In the genomic region with DNA sequence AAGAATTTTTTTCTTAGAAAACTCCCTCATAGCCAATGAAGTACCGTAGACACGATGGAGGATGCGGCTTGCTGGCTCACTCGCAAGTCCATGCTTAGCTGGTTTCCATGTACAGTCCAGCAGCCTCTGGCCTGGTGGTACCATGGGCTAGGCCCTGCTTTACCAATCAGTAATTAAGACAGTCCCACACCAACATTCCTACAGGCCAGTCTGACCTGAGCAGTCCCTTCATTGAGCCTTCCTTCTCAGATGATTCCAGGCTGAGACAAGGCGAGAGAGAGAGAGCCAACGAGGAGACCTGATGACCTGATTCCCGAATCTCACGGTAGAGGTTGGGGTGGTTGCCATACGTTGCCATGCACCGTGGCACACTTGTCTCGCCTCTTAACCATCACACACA, we compare ENCODE assay signal across 32 mouse cellular contexts.
"Had no signal": no experiment of that assay in that cellular context is flagged by ENCODE, and none has a peak within 500 bp of the region (broad histone marks: within the 10 kb centered on the region; RNA-seq: fewer than 3 reads in every experiment).

No protein-coding gene starts in this region.

- H3K4me3 ChIP-seq: limb, embryonic 10.5 days; limb, embryonic 12.5 days; limb, embryonic 13.5 days; limb, embryonic 15.5 days; liver, embryonic 12.5 days; liver, embryonic 13.5 days; liver, embryonic 15.5 days; lung, embryonic 15.5 days; megakaryocyte, embryonic 14.5 days; midbrain, embryonic 10.5 days; midbrain, embryonic 12.5 days; midbrain, embryonic 13.5 days; midbrain, embryonic 15.5 days; myocyte; neural tube, embryonic 12.5 days had no signal

- H3K27me3 ChIP-seq: limb, embryonic 12.5 days; limb, embryonic 13.5 days; limb, embryonic 15.5 days; liver, embryonic 12.5 days; liver, embryonic 13.5 days; liver, embryonic 15.5 days; lung, embryonic 15.5 days; megakaryocyte, embryonic 14.5 days; midbrain, embryonic 12.5 days; midbrain, embryonic 13.5 days; midbrain, embryonic 15.5 days; neural tube, embryonic 12.5 days had no signal

- H3K9ac ChIP-seq: limb, embryonic 12.5 days; limb, embryonic 13.5 days; limb, embryonic 15.5 days; liver, embryonic 12.5 days; liver, embryonic 13.5 days; liver, embryonic 14.5 days; liver, embryonic 15.5 days; liver, postnatal 0 days; lung, embryonic 14.5 days; lung, embryonic 15.5 days; midbrain, embryonic 12.5 days; midbrain, embryonic 13.5 days; midbrain, embryonic 15.5 days; neural tube, embryonic 12.5 days had no signal

- H3K9me3 ChIP-seq: limb, embryonic 10.5 days; limb, embryonic 12.5 days; limb, embryonic 13.5 days; limb, embryonic 15.5 days; liver, embryonic 12.5 days; liver, embryonic 13.5 days; liver, embryonic 15.5 days; lung, embryonic 15.5 days; megakaryocyte, embryonic 14.5 days; midbrain, embryonic 10.5 days; midbrain, embryonic 12.5 days; midbrain, embryonic 13.5 days; midbrain, embryonic 15.5 days; neural tube, embryonic 12.5 days had no signal

- ATAC-seq: liver, embryonic 12.5 days; liver, postnatal 0 days; lung, postnatal 0 days; midbrain, embryonic 13.5 days; midbrain, embryonic 15.5 days; midbrain, embryonic 16.5 days had no signal

- H3K4me2 ChIP-seq: limb, embryonic 12.5 days; limb, embryonic 13.5 days; limb, embryonic 15.5 days; liver, embryonic 11.5 days; liver, embryonic 12.5 days; liver, embryonic 13.5 days; liver, embryonic 15.5 days; lung, embryonic 14.5 days; lung, embryonic 15.5 days; midbrain, embryonic 11.5 days; midbrain, embryonic 12.5 days; midbrain, embryonic 13.5 days; midbrain, embryonic 15.5 days; neural tube, embryonic 12.5 days had no signal

- DNase-seq: left cerebral cortex, postnatal 4 days; liver; liver, embryonic 13.5 days; liver, postnatal 0 days; lung, adult 18-20 months; lung, adult 2 months; lung, embryonic 14.5 days; lung, postnatal 10 days; lung, postnatal 14 days; lung, postnatal 36 days; lung, postnatal 4 days; midbrain, embryonic 14.5 days had no signal

- H3K4me1 ChIP-seq: limb, embryonic 10.5 days; limb, embryonic 12.5 days; limb, embryonic 13.5 days; limb, embryonic 15.5 days; liver, embryonic 12.5 days; liver, embryonic 13.5 days; liver, embryonic 15.5 days; lung, embryonic 15.5 days; midbrain, embryonic 10.5 days; midbrain, embryonic 12.5 days; midbrain, embryonic 13.5 days; midbrain, embryonic 15.5 days; neural tube, embryonic 12.5 days had no signal

- H3K27ac ChIP-seq: limb, embryonic 10.5 days; limb, embryonic 12.5 days; limb, embryonic 13.5 days; limb, embryonic 15.5 days; liver, embryonic 12.5 days; liver, embryonic 13.5 days; liver, embryonic 14.5 days; liver, embryonic 15.5 days; lung, embryonic 15.5 days; macrophage; midbrain, embryonic 10.5 days; midbrain, embryonic 12.5 days; midbrain, embryonic 13.5 days; midbrain, embryonic 15.5 days; neural tube, embryonic 12.5 days had no signal
